Comparison of ENCODE assay signal across 9 mouse cellular contexts in genomic region chr2:91646733-91647132, GRCm38 (mm10). TPM values are rescaled to one million over a fixed set of nuclear protein-coding genes. Genes with fewer than 3 reads are reported as not detected.
DNase-seq lines count a peak whose midpoint lies in the region; ATAC-seq and TF ChIP-seq lines count a peak whose summit lies in the region.
"Had no signal": no experiment of that assay in that cellular context is flagged by ENCODE, and none has a peak within 500 bp of the region (broad histone marks: within the 10 kb centered on the region; RNA-seq: fewer than 3 reads in every experiment).

No protein-coding gene starts in this region.

- DNase-seq in gastrocnemius, adult 2 months = peak; percentile 54
- DNase-seq in gastrocnemius, adult 8-10 months (ENCODE audit: low spot score in 2 of 2) = no peak
- peak; percentile 48 for DNase-seq in urinary bladder, postnatal 14 days (ENCODE audit: low spot score)
- no peak for DNase-seq in urinary bladder, postnatal 36 days (ENCODE audit: low spot score in 2 of 2)
- peak; percentile 64 to 78 for DNase-seq in left cerebral cortex, postnatal 14 days (ENCODE audit: low spot score in 2 of 2)
- DNase-seq in retina, embryonic 14.5 days (ENCODE audit: low spot score) = peak; percentile 74

- H3K4me3 ChIP-seq in gastrocnemius, adult 2 months = no peak overlapping the region
- no peak overlapping the region for H3K4me3 ChIP-seq in cortical plate, adult 2 months (ENCODE audit: insufficient read depth, low read length)

- no peak for TF ChIP-seq POLR2A in cortical plate, adult 2 months (IDR thresholded peaks at IDR 0.05; ENCODE audit: extremely low read depth, insufficient read depth, low read length)

- intact Hi-C loops in gastrocnemius, adult 2 months (cut with DNase I) = no loop called here
- intact Hi-C loops in left cerebral cortex, postnatal 14 days (cut with DNase I) = no loop called here

- no peak for ATAC-seq in activated CD4-positive, CD25-positive, alpha-beta regulatory T cell, adult 4 months

- TF ChIP-seq CTCF in gastrocnemius, adult 2 months (IDR thresholded peaks at IDR 0.05) = peak; percentile 77
- peak; percentile 64 for TF ChIP-seq CTCF in cortical plate, adult 2 months (IDR thresholded peaks at IDR 0.05; ENCODE audit: extremely low read depth, insufficient read depth, low read length)

- peaks cover 1% of the 10 kb centered on the region; the same call in 1 of the 2 replicates for H3K4me1 ChIP-seq in cortical plate, adult 2 months (ENCODE audit: control insufficient read depth, insufficient read depth, low read length)

- H3K27ac ChIP-seq in gastrocnemius, adult 2 months = no peak overlapping the region
- no peak overlapping the region for H3K27ac ChIP-seq in cortical plate, adult 2 months (ENCODE audit: insufficient read depth, low read length)

RNA-seq across cellular contexts. Expression of gene Zfp408, which starts 2.9 kb away (rescaled TPM):
- total RNA-seq in gastrocnemius, adult 2 months (2021) = 1 to 10 TPM; 2.5 to 3.1 TPM
- total RNA-seq in gastrocnemius, adult 8-10 months (2022) = 1 to 10 TPM; 2.1 to 2.7 (median 2.4) TPM
- 13.5 and 13.8 TPM in 2 replicates for polyA plus RNA-seq in cortical plate, adult 2 months (2012; rRNA removed)
- 10 to 100 TPM; 11.1 to 13.3 TPM for total RNA-seq in left cerebral cortex, postnatal 14 days (2021)
- polyA plus RNA-seq in activated CD4-positive, CD25-positive, alpha-beta regulatory T cell, adult 4 months (2017; shearing (Covaris generic)) = 10 to 100 TPM in 1 of 2 experiments, 1 to 10 TPM in 1; 6.4 to 11.5 TPM

RNA-seq across cellular contexts. Expression of gene Arhgap1, which starts 2.9 kb away (rescaled TPM):
- total RNA-seq in gastrocnemius, adult 2 months (2021) = 1 to 10 TPM; 5.0 to 8.2 TPM
- 1 to 10 TPM; 3.8 to 7.9 (median 4.9) TPM for total RNA-seq in gastrocnemius, adult 8-10 months (2022)
- polyA plus RNA-seq in cortical plate, adult 2 months (2012; rRNA removed) = 68.9 and 72.1 TPM in 2 replicates
- total RNA-seq in left cerebral cortex, postnatal 14 days (2021) = 10 to 100 TPM; 80.3 to 88.9 TPM
- polyA plus RNA-seq in activated CD4-positive, CD25-positive, alpha-beta regulatory T cell, adult 4 months (2017; shearing (Covaris generic)) = 100 to 1,000 TPM; 128 to 138 TPM

RNA-seq across cellular contexts. Expression of gene F2, which starts 10.5 kb away (rescaled TPM):
- under 1 TPM; 0.11 to 0.13 TPM for total RNA-seq in gastrocnemius, adult 2 months (2021)
- total RNA-seq in gastrocnemius, adult 8-10 months (2022) = under 1 TPM in 2 of 4 experiments, not detected in 2; 0.19 to 0.75 TPM
- polyA plus RNA-seq in cortical plate, adult 2 months (2012; rRNA removed) = 0.10 and 0.11 TPM in 2 replicates
- total RNA-seq in left cerebral cortex, postnatal 14 days (2021) = under 1 TPM in 1 of 2 experiments, not detected in 1; 0.18 TPM
- polyA plus RNA-seq in activated CD4-positive, CD25-positive, alpha-beta regulatory T cell, adult 4 months (2017; shearing (Covaris generic)) = under 1 TPM in 1 of 2 experiments, not detected in 1; 0.24 TPM
- total RNA-seq: layer of hippocampus, postnatal 25 days had no signal

Comparison
In these comparisons a context has a peak if more than half of its experiments do, and no peak if none do; other contexts are left out.
1. DNase-seq: peak in gastrocnemius, adult 2 months (single experiment), urinary bladder, postnatal 14 days (single experiment), left cerebral cortex, postnatal 14 days (2 of 2) and retina, embryonic 14.5 days (single experiment); none in gastrocnemius, adult 8-10 months (0 of 2) and urinary bladder, postnatal 36 days (0 of 2).
2. RNA of gene Arhgap1, which starts 2.9 kb away (total RNA-seq): 80.3 to 88.9 TPM in left cerebral cortex, postnatal 14 days; 5.0 to 8.2 TPM in gastrocnemius, adult 2 months and 3.8 to 7.9 TPM in gastrocnemius, adult 8-10 months; every median in the first group is over 4 times any median in the second.